Mouse (Mus musculus) bone marrow macrophage, adult 2 months (primary cell): Measurements from ENCODE around the gene Eps8.

Experiments
- CTCF ChIP-seq: IDR thresholded peaks from 2 replicates; pipeline ENCODE4 v1.5.1; 2012; ENCODE audit warnings: low read depth, mild to moderate bottlenecking, low read length, moderate library complexity
- POLR2A ChIP-seq: IDR thresholded peaks from 2 replicates; pipeline ENCODE4 v1.6.1; 2012; ENCODE audit warnings: mild to moderate bottlenecking, low read depth, low read length, borderline replicate concordance

DNA sequence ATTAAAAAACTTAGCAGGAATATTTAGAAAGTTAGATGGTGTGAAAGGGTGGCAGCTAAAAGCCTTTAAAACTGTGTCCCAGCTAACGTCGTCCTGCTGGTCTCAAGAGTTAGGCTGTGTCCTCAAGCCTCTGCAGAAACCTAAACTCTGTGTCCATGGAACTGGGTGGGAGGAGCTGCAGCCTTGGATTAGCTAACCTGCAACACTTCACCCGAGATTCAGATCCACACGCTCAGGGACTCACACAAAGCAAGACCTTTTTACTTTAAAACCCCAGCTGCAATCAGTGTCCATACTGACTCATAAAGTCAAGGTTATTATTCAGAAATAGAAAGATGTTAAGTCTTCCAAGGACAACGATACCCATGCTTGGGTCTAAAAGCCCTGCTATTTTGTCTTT is 18.5 kb downstream of the Eps8 start:
- no peak for TF ChIP-seq CTCF
- TF ChIP-seq POLR2A, result no peak
